ENCODE assay signal across 29 mouse cellular contexts in the genomic region with DNA sequence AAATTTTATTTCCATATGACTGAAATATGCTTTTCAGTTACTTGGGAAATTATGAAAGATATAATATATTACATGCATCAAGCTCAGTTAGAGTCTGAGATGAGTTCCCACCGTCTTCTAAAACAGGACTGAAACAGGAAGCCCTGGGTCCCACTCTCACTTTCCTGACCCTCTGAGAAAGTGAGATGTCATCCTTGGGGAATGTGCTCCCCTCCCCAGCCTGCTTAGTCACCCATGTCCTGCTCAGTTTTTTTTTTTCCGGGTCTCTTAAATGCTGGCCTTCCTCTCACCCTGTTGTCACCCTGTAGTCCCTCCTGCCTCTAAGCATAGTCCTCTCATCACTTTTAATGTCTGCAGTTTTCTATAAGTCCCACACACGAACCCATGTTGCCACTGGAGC.
DNase-seq lines count a peak whose midpoint lies in the region; ATAC-seq lines count a peak whose summit lies in the region.
"Had no signal": no experiment of that assay in that cellular context is flagged by ENCODE, and none has a peak within 500 bp of the region (broad histone marks: within the 10 kb centered on the region; RNA-seq: fewer than 3 reads in every experiment).

No protein-coding gene starts in this region.

- no peaks in the 10 kb centered on the region for H3K27me3 ChIP-seq in kidney, embryonic 16.5 days (ENCODE audit: insufficient read depth, low read length)
- no peaks in the 10 kb centered on the region for H3K27me3 ChIP-seq in neural tube, embryonic 15.5 days (replicated peaks)
- H3K27me3 ChIP-seq: CH12.LX; embryonic facial prominence, embryonic 13.5 days; forebrain, embryonic 12.5 days; heart, embryonic 13.5 days had no signal

- H3K9ac ChIP-seq in kidney, embryonic 16.5 days (replicated peaks; ENCODE audit: low read length), result no peak overlapping the region
- H3K9ac ChIP-seq in neural tube, embryonic 15.5 days (replicated peaks), result no peak overlapping the region
- H3K9ac ChIP-seq: embryonic facial prominence, embryonic 13.5 days; forebrain, embryonic 12.5 days; heart, embryonic 13.5 days; hindbrain, embryonic 14.5 days had no signal

- DNase-seq in embryo, embryonic 10.5 days (ENCODE audit: low spot score), result peak; percentile 16
- no peak for DNase-seq in embryo, embryonic 11 days
- DNase-seq in kidney, postnatal 25 days, result no peak
- peak; percentile 49 for DNase-seq in 3T3-L1 (ENCODE audit: low read depth, low spot score)
- DNase-seq: adrenal gland, adult 8-10 months; B cell, adult 2 months; cerebellum, adult 18-20 months; cerebellum, adult 9-10 months; cerebellum, postnatal 14 days; gastrocnemius, postnatal 10 days; gastrocnemius, postnatal 36 days; heart, adult 18-20 months; heart, postnatal 14 days; heart, postnatal 4 days; kidney, adult 2 months had no signal

- H3K27ac ChIP-seq in kidney, embryonic 16.5 days (ENCODE audit: low read length), result no peak overlapping the region
- H3K27ac ChIP-seq in neural tube, embryonic 15.5 days (replicated peaks), result no peak overlapping the region
- H3K27ac ChIP-seq: embryonic facial prominence, embryonic 13.5 days; forebrain, embryonic 12.5 days; heart, embryonic 13.5 days; hindbrain, embryonic 14.5 days; hindbrain, postnatal 0 days had no signal

- no peaks in the 10 kb centered on the region for H3K36me3 ChIP-seq in kidney, embryonic 16.5 days (ENCODE audit: insufficient read depth, low read length)
- no peaks in the 10 kb centered on the region for H3K36me3 ChIP-seq in neural tube, embryonic 15.5 days
- H3K36me3 ChIP-seq: embryonic facial prominence, embryonic 13.5 days; forebrain, embryonic 12.5 days; G1E; heart, embryonic 13.5 days had no signal

- H3K4me2 ChIP-seq in kidney, embryonic 16.5 days (replicated peaks; ENCODE audit: low read depth, low read length), result no peak overlapping the region
- H3K4me2 ChIP-seq in neural tube, embryonic 15.5 days, result no peak overlapping the region
- H3K4me2 ChIP-seq: embryonic facial prominence, embryonic 13.5 days; forebrain, embryonic 12.5 days; heart, embryonic 13.5 days; hindbrain, embryonic 14.5 days had no signal

- no peaks in the 10 kb centered on the region for H3K9me3 ChIP-seq in kidney, embryonic 16.5 days (ENCODE audit: low read length)
- H3K9me3 ChIP-seq in neural tube, embryonic 15.5 days (replicated peaks), result no peaks in the 10 kb centered on the region
- H3K9me3 ChIP-seq: embryonic facial prominence, embryonic 13.5 days; forebrain, embryonic 12.5 days; heart, embryonic 13.5 days had no signal

- WGBS in kidney, embryonic 16.5 days, result 17% methylated on average over 3 of the region's 3 CpGs
- 58% methylated on average over 3 of the region's 3 CpGs for WGBS in neural tube, embryonic 15.5 days

- no peak overlapping the region for H3K4me3 ChIP-seq in kidney, embryonic 16.5 days (ENCODE audit: low read length)
- no peak overlapping the region for H3K4me3 ChIP-seq in neural tube, embryonic 15.5 days (replicated peaks)
- H3K4me3 ChIP-seq: embryonic facial prominence, embryonic 13.5 days; erythroblast, embryonic 14.5 days; forebrain, embryonic 12.5 days; heart, embryonic 13.5 days had no signal

- peak; percentile 69; the same call in 1 of the 2 replicates for ATAC-seq in kidney, embryonic 16.5 days (ENCODE audit: low FRiP score, low TSS enrichment)
- ATAC-seq in granulocyte monocyte progenitor cell, adult 5-6 weeks (replicated peaks; ENCODE audit: poor library complexity, severe bottlenecking), result peak; percentile 51
- ATAC-seq in neural tube, embryonic 15.5 days (ENCODE audit: low FRiP score), result no peak
- ATAC-seq: forebrain, embryonic 16.5 days; hindbrain, postnatal 0 days; inflammation-experienced regulatory T-cells, adult 6 months; intestine, embryonic 16.5 days had no signal

- 0 out of 2 replicates have a peak, but pooled peaks cover 6% of the 10 kb centered on the region for H3K4me1 ChIP-seq in kidney, embryonic 16.5 days (ENCODE audit: insufficient read depth, low read length)
- no peaks in the 10 kb centered on the region for H3K4me1 ChIP-seq in neural tube, embryonic 15.5 days
- H3K4me1 ChIP-seq: embryonic facial prominence, embryonic 13.5 days had no signal

Comparison
In these comparisons a context has a peak if more than half of its experiments do, and no peak if none do; other contexts are left out.
1. DNase-seq: peak in embryo, embryonic 10.5 days (single experiment) and 3T3-L1 (single experiment); none in embryo, embryonic 11 days (single experiment) and kidney, postnatal 25 days (0 of 2).